Mouse (Mus musculus) kidney, embryonic 15.5 days (tissue): Measurements from ENCODE around the gene Bcl2l1. TPM values are rescaled to one million over a fixed set of nuclear protein-coding genes. Genes with fewer than 3 reads are reported as not detected.

Experiments
- ATAC-seq: fragments of 200-750 bp; cut with Nextera tagmentation; replicated peaks from 2 replicates; pipeline ENCODE4 v1.8.0; 2017; ENCODE audit warnings: moderate TSS enrichment; ENCODE audit not compliant: low FRiP score
- H3K27ac ChIP-seq: fragments of 300-500 bp; sonication (generic); 2 replicates; pipeline ENCODE4 v1.5.1; 2015; ENCODE audit warnings: mild to moderate bottlenecking, inconsistent platforms
- H3K27me3 ChIP-seq: fragments of 300-500 bp; sonication (generic); 2 replicates; pipeline ENCODE4 v1.6.1; 2015; ENCODE audit warnings: inconsistent platforms
- H3K36me3 ChIP-seq: fragments of 300-500 bp; sonication (generic); 2 replicates; pipeline ENCODE4 v1.6.1; 2015; ENCODE audit warnings: inconsistent platforms
- H3K4me1 ChIP-seq: fragments of 300-500 bp; sonication (generic); 2 replicates; pipeline ENCODE4 v1.6.1; 2015; ENCODE audit warnings: inconsistent platforms
- H3K4me2 ChIP-seq: fragments of 300-500 bp; sonication (generic); 2 replicates; pipeline ENCODE4 v1.6.1; 2015; ENCODE audit warnings: moderate library complexity, mild to moderate bottlenecking, inconsistent platforms
- H3K4me3 ChIP-seq: fragments of 300-500 bp; sonication (generic); replicated peaks from 2 replicates; pipeline ENCODE4 v1.5.1; 2015; ENCODE audit warnings: mild to moderate bottlenecking, inconsistent platforms
- H3K9ac ChIP-seq: fragments of 300-500 bp; sonication (generic); 2 replicates; pipeline ENCODE4 v1.6.1; 2015; ENCODE audit warnings: mild to moderate bottlenecking, inconsistent platforms
- H3K9me3 ChIP-seq: fragments of 300-500 bp; sonication (generic); replicated peaks from 2 replicates; pipeline ENCODE4 v1.6.1; 2016; ENCODE audit warnings: inconsistent platforms
- WGBS: fragments of 180-500 bp; shearing (Covaris S2); methylation state at CpG from one replicate; pipeline ENCODE4 v1.1.7; 2015; ENCODE audit warnings: mixed read lengths; 5-methylcytosine and 5-hydroxymethylcytosine counted together
- polyA plus RNA-seq: library from polyadenylated mRNA; unstranded; fragments of >200 nt; fragmentation: Nextera tagmentation; extraction: Ambion mirVana; gene quantifications from 2 replicates; pipeline ENCODE4 v1.2.1, GENCODE M21; 2015

Bcl2l1 gene
- polyA plus RNA-seq, 1 experiment from 2014 or later, result 106 TPM

DNA sequence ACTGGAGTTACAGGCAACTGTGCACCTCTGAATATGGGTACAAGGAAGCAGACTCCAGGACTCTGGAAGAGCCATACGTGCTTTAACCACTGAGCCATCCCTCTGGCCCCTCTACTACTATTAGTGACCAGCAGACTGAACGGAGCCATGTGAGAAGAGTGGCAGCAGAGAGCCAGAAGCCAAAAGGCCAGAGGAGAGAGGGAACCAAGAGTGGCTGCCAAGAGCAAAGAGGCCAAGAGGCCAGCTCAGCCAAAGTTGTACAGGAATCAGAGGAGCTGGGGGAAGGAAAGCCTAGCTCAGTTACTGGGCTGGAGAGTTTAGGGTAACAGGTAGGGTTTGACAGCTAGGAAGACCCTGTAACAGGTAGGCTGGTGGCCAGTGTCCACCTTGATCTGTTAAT is 7.7 kb upstream of the Bcl2l1 start:
- no peak for ATAC-seq
- no peaks in the 10 kb centered on the region for H3K9me3 ChIP-seq
- no peak overlapping the region for H3K27ac ChIP-seq
- H3K4me3 ChIP-seq, result no peak overlapping the region
- H3K4me1 ChIP-seq, result no peaks in the 10 kb centered on the region
- H3K27me3 ChIP-seq, result no peaks in the 10 kb centered on the region
- H3K36me3 ChIP-seq, result no peaks in the 10 kb centered on the region
- 68% methylated on average over 2 of the region's 2 CpGs for WGBS
- no peak overlapping the region for H3K9ac ChIP-seq
- H3K4me2 ChIP-seq, result no peak overlapping the region

DNA sequence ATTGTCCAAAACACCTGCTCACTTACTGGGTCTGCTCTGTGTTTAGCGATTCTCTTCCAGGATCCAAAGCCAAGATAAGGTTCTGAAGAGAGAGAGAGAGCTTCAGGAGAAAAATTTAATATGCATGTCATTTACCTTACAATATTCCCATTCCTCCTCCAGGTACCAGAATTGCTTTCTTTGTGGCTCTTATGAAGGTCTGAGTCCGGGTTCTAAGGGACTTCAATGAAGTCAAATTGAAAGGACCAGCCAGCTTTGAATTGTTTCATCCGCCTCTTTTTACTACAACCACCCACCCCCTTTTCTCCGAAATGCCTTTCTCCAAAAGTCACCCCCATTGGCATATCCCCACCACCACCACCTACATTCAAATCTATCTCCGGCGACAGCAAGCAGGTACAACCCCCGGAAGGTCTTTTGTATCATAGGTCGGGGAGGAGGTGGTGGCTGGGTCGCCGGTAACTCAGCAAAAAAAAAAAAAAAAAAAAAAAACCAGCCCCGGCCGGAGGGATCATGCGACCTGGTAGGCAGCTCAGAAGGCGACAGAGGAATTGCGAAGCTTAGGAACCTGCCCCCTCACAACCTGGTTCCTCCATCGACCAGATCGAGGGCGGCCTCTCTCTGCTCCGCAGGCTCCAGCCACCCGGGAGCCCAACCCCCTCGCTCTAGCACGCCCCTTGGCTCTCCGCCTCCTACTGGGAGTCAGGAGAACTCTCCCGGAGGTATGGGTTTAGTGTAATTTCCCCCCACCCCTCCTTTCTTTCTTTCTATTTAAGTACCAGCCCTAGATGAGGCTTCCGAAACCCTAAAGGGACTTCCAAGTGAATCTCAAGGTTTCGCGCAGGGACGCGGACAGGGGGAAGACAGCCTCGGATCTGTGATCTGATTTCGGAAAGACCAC is 1.3 kb downstream of the Bcl2l1 start:
- ATAC-seq, result peak; percentile 88
- WGBS, result 2% methylated on average over 31 of the region's 31 CpGs

DNA sequence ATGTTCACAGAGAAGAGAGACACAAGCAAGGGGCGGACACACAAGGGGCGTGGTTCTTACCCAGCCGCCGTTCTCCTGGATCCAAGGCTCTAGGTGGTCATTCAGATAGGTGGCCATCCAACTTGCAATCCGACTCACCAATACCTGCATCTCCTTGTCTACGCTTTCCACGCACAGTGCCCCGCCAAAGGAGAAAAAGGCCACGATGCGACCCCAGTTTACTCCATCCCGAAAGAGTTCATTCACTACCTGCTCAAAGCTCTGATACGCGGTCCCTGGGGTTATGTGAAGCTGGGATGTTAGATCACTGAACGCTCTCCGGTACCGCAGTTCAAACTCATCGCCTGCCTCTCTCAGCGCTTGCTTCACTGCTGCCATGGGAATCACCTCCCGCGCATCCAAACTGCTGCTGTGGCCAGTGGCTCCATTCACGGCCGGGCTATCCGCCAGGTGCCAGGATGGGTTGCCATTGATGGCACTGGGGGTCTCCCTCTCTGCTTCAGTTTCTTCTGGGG is 2.1 kb downstream of the Bcl2l1 start:
- WGBS, result 67% methylated on average over 23 of the region's 23 CpGs
- Histone ChIP-seq H3K4me3 (peak overlapping the region; percentile 56), H3K4me2 (peak overlapping the region; percentile 80), H3K27me3 (no peaks in the 10 kb centered on the region), H3K9me3 (no peaks in the 10 kb centered on the region), H3K9ac (peak overlapping the region; percentile 63), H3K36me3 (peaks cover 21% of the 10 kb centered on the region), H3K27ac (peak overlapping the region; percentile 96), H3K4me1 (peaks cover 54% of the 10 kb centered on the region)
- ATAC-seq, result no peak

More for the DNA sequence above, 1.3 kb downstream of the Bcl2l1 start:
- Histone ChIP-seq H3K27ac (peak overlapping the region; percentile 96), H3K4me1 (peaks cover 45% of the 10 kb centered on the region), H3K9ac (peak overlapping the region; percentile 63), H3K36me3 (peaks cover 16% of the 10 kb centered on the region), H3K4me2 (peak overlapping the region; percentile 80), H3K4me3 (peak overlapping the region; percentile 56), H3K27me3 (no peaks in the 10 kb centered on the region), H3K9me3 (no peaks in the 10 kb centered on the region)

DNA sequence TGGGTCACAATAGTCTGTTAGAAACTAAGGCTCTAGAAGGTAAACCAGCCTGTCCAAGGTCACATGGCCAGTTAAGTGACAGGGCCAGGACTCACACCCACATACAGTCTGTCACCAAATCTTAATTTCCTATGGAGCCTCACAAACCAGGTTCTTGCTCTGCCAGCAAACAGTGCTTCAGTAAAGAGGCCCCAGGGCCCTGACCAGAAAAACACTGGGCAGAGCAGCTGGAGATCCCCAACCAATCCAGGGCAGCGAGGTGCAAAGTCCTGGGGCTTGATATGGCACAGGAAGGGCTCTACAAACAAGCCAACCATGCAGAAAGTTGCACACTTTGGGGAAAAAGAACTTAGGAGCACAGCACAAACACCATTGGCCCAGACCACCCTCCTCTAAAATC is 3.0 kb downstream of the Bcl2l1 start:
- WGBS, result 17% methylated on average over 1 of the region's 1 CpGs
- ATAC-seq, result no peak
- peak overlapping the region; percentile 96 for H3K27ac ChIP-seq
- H3K9me3 ChIP-seq, result no peaks in the 10 kb centered on the region
- H3K4me2 ChIP-seq, result peak overlapping the region; percentile 80
- H3K4me1 ChIP-seq, result peaks cover 61% of the 10 kb centered on the region
- H3K4me3 ChIP-seq, result peak overlapping the region; percentile 56
- peak overlapping the region; percentile 63 for H3K9ac ChIP-seq
- no peaks in the 10 kb centered on the region for H3K27me3 ChIP-seq
- H3K36me3 ChIP-seq, result peaks cover 24% of the 10 kb centered on the region

DNA sequence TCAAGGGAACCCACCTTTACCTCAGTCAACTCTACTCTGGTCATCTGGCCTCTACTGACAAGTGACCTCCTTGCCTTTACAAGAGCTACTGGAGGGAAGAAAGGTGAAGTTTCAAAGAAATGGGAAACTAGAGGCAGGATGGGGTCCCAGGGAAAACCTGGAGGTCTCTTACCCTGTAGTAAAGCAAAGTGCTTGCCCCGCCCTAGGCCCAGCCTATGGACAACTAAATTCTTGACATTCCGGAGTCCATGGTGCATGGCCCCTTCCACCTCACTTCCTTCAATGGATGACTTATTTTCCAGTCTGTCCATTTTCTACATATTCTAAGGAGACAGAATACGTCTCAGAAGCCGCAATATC is 3.5 kb downstream of the Bcl2l1 start:
- Histone ChIP-seq H3K9ac (peak overlapping the region; percentile 5; the same call in 1 of the 2 replicates), H3K9me3 (no peaks in the 10 kb centered on the region), H3K4me2 (peak overlapping the region; percentile 80), H3K27me3 (no peaks in the 10 kb centered on the region), H3K36me3 (peaks cover 24% of the 10 kb centered on the region), H3K4me1 (peaks cover 61% of the 10 kb centered on the region), H3K4me3 (peak overlapping the region; percentile 56), H3K27ac (peak overlapping the region; percentile 96)
- 0 out of 2 replicates have a peak, but pooled peaks have one; percentile 19 for ATAC-seq
- 37% methylated on average over 4 of the region's 4 CpGs for WGBS

DNA sequence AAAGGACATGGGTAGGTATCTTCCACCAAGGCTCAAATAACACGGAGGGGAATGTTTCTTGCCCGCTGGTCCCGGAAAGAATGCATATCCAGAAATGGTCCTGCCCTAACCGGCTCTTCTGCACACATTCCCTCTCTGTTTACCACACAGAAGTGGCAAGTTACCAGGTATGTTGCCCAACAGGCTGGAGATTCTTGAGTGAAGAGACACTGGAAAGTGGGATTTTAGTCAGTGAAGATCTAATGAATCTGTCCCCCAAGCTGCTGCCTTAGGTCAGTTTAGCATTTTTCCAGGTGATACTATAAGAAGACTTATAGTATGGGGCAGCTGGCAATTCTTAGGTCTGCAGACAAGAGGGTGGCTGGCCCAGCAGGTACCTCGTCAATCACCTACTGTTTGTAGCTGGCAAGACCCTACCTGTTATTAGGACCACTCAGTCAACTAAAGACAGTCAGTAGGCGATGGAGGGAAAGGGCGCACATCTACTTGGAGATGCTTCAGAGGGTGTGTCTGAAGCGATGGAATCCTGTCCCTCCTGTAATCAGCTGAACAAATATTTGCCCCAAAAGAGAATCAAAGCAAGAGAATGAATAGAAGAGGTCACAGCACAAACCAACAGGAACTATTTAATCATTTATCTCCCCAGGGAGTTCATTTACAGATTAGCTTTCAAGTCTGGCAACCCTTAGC is 4.1 kb downstream of the Bcl2l1 start:
- Histone ChIP-seq H3K9ac (peak overlapping the region; percentile 29; the same call in 1 of the 2 replicates), H3K36me3 (peaks cover 24% of the 10 kb centered on the region), H3K9me3 (no peaks in the 10 kb centered on the region), H3K27me3 (no peaks in the 10 kb centered on the region), H3K27ac (peak overlapping the region; percentile 96), H3K4me3 (peak overlapping the region; percentile 56), H3K4me2 (peak overlapping the region; percentile 80), H3K4me1 (peaks cover 65% of the 10 kb centered on the region)
- no peak for ATAC-seq
- WGBS, result 73% methylated on average over 8 of the region's 8 CpGs

DNA sequence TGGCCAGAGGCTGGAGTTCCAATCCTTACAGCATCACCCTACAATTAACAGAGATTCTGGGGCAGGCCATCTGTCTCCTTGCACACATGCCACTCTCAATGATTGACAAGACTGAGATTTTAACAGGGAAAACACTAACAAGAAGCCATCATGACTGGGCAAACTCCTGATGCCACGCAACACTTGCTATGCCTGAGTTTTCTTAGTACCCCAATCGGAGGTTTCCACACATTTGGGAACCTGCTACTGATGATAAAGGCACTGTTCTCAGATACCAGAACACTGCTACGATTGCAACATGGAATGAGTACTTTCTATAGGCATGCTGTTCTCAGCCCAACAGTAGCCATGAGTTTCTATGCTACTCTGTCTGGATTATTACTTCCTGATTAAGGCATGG is 5.0 kb downstream of the Bcl2l1 start:
- Histone ChIP-seq H3K36me3 (peaks cover 30% of the 10 kb centered on the region), H3K9me3 (no peaks in the 10 kb centered on the region), H3K27me3 (no peaks in the 10 kb centered on the region), H3K9ac (no peak overlapping the region), H3K4me1 (peaks cover 74% of the 10 kb centered on the region), H3K4me3 (peak overlapping the region; percentile 56), H3K27ac (peak overlapping the region; percentile 96; the same call in 1 of the 2 replicates), H3K4me2 (peak overlapping the region; percentile 80)
- 86% methylated on average over 3 of the region's 3 CpGs for WGBS
- ATAC-seq, result no peak

DNA sequence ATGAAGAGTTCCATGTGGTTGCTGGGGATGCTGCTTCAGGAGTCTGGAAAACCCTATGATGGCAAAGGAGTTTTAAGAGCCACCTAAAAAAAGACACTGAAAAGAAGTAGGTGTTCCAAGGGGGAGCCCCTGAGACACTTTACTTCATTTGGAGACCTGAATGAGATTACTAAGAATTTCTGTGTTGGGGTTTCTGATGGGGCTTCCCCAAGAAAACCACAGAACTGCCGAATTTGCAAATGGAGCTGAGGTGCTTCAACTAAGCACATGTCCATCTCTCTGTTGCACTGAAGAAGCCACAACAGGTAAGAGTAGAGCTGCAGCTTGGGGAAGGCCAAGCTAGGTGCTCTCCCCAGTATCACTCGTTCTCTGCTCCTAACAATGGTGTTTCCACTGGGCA is 5.8 kb downstream of the Bcl2l1 start:
- Histone ChIP-seq H3K27me3 (no peaks in the 10 kb centered on the region), H3K9ac (no peak overlapping the region), H3K4me1 (peaks cover 82% of the 10 kb centered on the region), H3K36me3 (peaks cover 30% of the 10 kb centered on the region), H3K27ac (no peak overlapping the region), H3K4me3 (no peak overlapping the region), H3K4me2 (0 out of 2 replicates have a peak overlapping the region, but pooled peaks have one; percentile 0), H3K9me3 (no peaks in the 10 kb centered on the region)
- WGBS, result 88% methylated on average over 2 of the region's 2 CpGs
- ATAC-seq, result no peak

DNA sequence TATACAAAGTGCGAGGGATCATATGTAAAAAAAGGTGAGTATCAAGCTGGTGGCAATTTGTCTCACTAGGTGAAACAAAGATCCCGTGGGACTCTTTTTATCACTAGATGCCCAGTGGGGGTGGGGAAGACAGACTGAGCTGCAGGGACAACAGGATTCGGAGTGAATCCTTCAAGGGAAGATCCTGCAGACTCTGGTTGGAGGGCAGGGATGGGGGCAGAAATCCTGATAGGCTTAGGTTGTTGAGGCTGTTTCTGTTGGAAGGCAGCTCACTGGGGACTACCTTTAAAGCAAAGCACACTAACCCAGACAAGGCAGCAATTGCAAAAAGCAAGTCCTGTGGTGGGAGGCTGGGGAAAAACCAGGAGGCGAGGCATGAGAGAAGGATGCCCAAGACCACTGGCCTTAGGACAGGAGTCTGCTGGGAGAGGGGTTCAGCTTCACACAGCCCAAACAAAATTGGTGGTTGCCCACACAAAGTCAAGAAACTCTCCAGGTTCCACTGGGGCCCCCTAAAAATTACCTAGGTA is 6.3 kb downstream of the Bcl2l1 start:
- H3K36me3 ChIP-seq, result peaks cover 31% of the 10 kb centered on the region
- H3K4me3 ChIP-seq, result no peak overlapping the region
- WGBS, result 81% methylated on average over 4 of the region's 4 CpGs
- no peak for ATAC-seq
- no peaks in the 10 kb centered on the region for H3K9me3 ChIP-seq
- H3K27me3 ChIP-seq, result no peaks in the 10 kb centered on the region
- H3K4me2 ChIP-seq, result no peak overlapping the region
- peaks cover 87% of the 10 kb centered on the region for H3K4me1 ChIP-seq
- H3K9ac ChIP-seq, result no peak overlapping the region
- H3K27ac ChIP-seq, result no peak overlapping the region

DNA sequence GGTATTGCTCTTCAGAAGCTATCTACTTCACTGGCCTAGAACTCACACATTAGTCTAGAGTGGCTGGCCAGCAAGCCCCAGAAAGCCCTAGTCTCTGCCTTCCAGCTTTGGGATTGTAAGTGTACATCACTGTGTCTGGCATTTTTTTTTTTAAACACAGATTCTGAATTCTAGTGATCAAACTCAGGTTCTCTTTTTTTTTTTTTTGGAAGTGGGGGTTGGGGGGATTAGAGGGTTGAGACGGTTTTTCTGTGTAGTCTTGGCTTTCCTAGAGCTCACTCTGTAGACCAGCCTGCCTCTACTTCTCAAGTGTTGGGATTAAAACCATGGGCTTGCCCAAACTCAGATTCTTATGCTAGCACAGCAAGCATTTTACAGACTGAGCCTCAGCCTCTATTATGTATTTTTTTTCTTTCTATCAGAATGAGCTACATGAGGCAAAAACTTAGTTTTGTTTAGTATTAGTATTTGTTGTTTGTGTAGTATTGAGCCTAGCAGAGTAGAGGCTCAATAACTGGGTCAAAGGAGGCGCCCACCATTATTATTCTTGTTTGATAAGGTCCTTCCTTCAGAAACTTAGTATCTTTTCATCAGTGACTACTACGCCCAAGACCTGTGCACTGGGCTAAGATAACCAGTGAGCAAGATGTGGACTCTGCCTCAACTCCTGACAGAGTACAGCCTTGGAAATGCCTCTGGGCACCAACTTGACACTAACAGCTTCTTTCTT is 6.9 kb downstream of the Bcl2l1 start:
- H3K27me3 ChIP-seq, result no peaks in the 10 kb centered on the region

DNA sequence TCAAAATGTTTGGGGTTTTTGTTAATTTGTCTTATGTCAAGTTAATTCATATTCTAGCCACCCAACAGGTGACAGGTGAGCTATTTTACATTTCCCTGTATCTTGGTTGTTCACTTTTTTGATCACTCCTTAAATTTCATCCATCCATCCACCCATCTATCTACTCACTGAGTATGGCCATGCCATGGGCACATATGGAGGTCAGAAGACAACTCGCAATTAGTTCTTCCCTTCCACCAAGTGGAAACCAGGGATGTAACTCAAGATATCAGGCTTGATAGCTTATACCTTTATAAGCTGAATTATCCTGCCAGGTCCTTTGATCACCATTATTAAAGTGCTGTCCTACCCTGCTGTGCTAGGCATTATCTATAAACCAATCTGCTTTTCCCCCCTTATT is 7.8 kb downstream of the Bcl2l1 start:
- H3K4me2 ChIP-seq, result no peak overlapping the region
- no peak overlapping the region for H3K4me3 ChIP-seq
- H3K9ac ChIP-seq, result no peak overlapping the region
- 90% methylated on average over 1 of the region's 1 CpGs for WGBS
- no peaks in the 10 kb centered on the region for H3K9me3 ChIP-seq
- ATAC-seq, result no peak
- H3K27me3 ChIP-seq, result no peaks in the 10 kb centered on the region
- peaks cover 46% of the 10 kb centered on the region for H3K36me3 ChIP-seq
- peak overlapping the region; percentile 54 for H3K27ac ChIP-seq
- H3K4me1 ChIP-seq, result peaks cover 92% of the 10 kb centered on the region

More for the DNA sequence above, 6.9 kb downstream of the Bcl2l1 start:
- no peak for ATAC-seq
- 85% methylated on average over 3 of the region's 3 CpGs for WGBS
- Histone ChIP-seq H3K9ac (no peak overlapping the region), H3K4me3 (no peak overlapping the region), H3K9me3 (no peaks in the 10 kb centered on the region), H3K27ac (0 out of 2 replicates have a peak overlapping the region, but pooled peaks have one; percentile 54), H3K36me3 (peaks cover 37% of the 10 kb centered on the region), H3K4me2 (no peak overlapping the region), H3K4me1 (peaks cover 92% of the 10 kb centered on the region)
